Mouse (Mus musculus) splenic B cell, adult 2 months (primary cell): ENCODE data around the gene Peak1.

Experiments used
- DNase-seq: peaks from one replicate; pipeline ENCODE4 v3.0.0-alpha.2; 2011; ENCODE audit warnings: low read depth, low spot score
- H3K27me3 ChIP-seq: 2 replicates; pipeline ENCODE4 v1.6.1; 2012; ENCODE audit warnings: mild to moderate bottlenecking, low read length, moderate library complexity, mixed read lengths; ENCODE audit not compliant: control insufficient read depth, poor library complexity, insufficient read depth, severe bottlenecking
- H3K36me3 ChIP-seq: 2 replicates; pipeline ENCODE4 v1.6.1; 2012; ENCODE audit warnings: mild to moderate bottlenecking, low read length, moderate library complexity, mixed read lengths; ENCODE audit not compliant: control insufficient read depth, poor library complexity, insufficient read depth, severe bottlenecking

Gene Peak1

GRCm38 (mm10) chr9:56374401-56374800 is 43.5 kb downstream of the Peak1 start:
- no peak for DNase-seq
- no peaks in the 10 kb centered on the region for H3K27me3 ChIP-seq
- H3K36me3 ChIP-seq = no peaks in the 10 kb centered on the region

- DNase-seq = no peak
- no peaks in the 10 kb centered on the region for H3K27me3 ChIP-seq
- no peaks in the 10 kb centered on the region for H3K36me3 ChIP-seq
Observed at GRCm38 (mm10) chr9:56370710-56371109, 47.2 kb downstream of the Peak1 start.

- no peaks in the 10 kb centered on the region for H3K36me3 ChIP-seq
- H3K27me3 ChIP-seq = no peaks in the 10 kb centered on the region
- DNase-seq = no peak
Observed at GRCm38 (mm10) chr9:56368814-56369213, 49.1 kb downstream of the Peak1 start.

- no peaks in the 10 kb centered on the region for H3K36me3 ChIP-seq
- no peaks in the 10 kb centered on the region for H3K27me3 ChIP-seq
- DNase-seq = no peak
Observed at GRCm38 (mm10) chr9:56363306-56363705, 54.6 kb downstream of the Peak1 start.

- Histone ChIP-seq H3K36me3 (no peaks in the 10 kb centered on the region), H3K27me3 (no peaks in the 10 kb centered on the region)
- no peak for DNase-seq
Observed at GRCm38 (mm10) chr9:56359261-56359660, 58.6 kb downstream of the Peak1 start.

- Histone ChIP-seq H3K27me3 (no peaks in the 10 kb centered on the region), H3K36me3 (no peaks in the 10 kb centered on the region)
- DNase-seq = no peak
Observed at GRCm38 (mm10) chr9:56355186-56355585, 62.7 kb downstream of the Peak1 start.

GRCm38 (mm10) chr9:56346321-56346720 is 71.5 kb downstream of the Peak1 start:
- no peaks in the 10 kb centered on the region for H3K27me3 ChIP-seq
- no peak for DNase-seq
- H3K36me3 ChIP-seq = no peaks in the 10 kb centered on the region

GRCm38 (mm10) chr9:56339426-56340195 is 78.3 kb downstream of the Peak1 start:
- no peaks in the 10 kb centered on the region for H3K36me3 ChIP-seq
- DNase-seq = no peak
- no peaks in the 10 kb centered on the region for H3K27me3 ChIP-seq

GRCm38 (mm10) chr9:56334363-56334762 is 83.5 kb downstream of the Peak1 start:
- H3K36me3 ChIP-seq = no peaks in the 10 kb centered on the region
- DNase-seq = no peak

GRCm38 (mm10) chr9:56332774-56333173 is 85.1 kb downstream of the Peak1 start:
- Histone ChIP-seq H3K36me3 (no peaks in the 10 kb centered on the region), H3K27me3 (no peaks in the 10 kb centered on the region)
- DNase-seq = no peak

More at GRCm38 (mm10) chr9:56334363-56334762, 83.5 kb downstream of the Peak1 start:
- H3K27me3 ChIP-seq = no peaks in the 10 kb centered on the region

GRCm38 (mm10) chr9:56326511-56327005 is 91.3 kb downstream of the Peak1 start:
- DNase-seq = no peak
- Histone ChIP-seq H3K36me3 (no peaks in the 10 kb centered on the region), H3K27me3 (no peaks in the 10 kb centered on the region)

GRCm38 (mm10) chr9:56325725-56326124 is 92.1 kb downstream of the Peak1 start:
- Histone ChIP-seq H3K36me3 (no peaks in the 10 kb centered on the region), H3K27me3 (no peaks in the 10 kb centered on the region)
- no peak for DNase-seq

GRCm38 (mm10) chr9:56324576-56325355 is 93.1 kb downstream of the Peak1 start:
- H3K36me3 ChIP-seq = no peaks in the 10 kb centered on the region
- DNase-seq = no peak

GRCm38 (mm10) chr9:56321291-56321690 is 96.6 kb downstream of the Peak1 start:
- Histone ChIP-seq H3K36me3 (no peaks in the 10 kb centered on the region; the same call in 1 of the 2 replicates), H3K27me3 (no peaks in the 10 kb centered on the region)
- no peak for DNase-seq

More at GRCm38 (mm10) chr9:56324576-56325355, 93.1 kb downstream of the Peak1 start:
- H3K27me3 ChIP-seq = no peaks in the 10 kb centered on the region

GRCm38 (mm10) chr9:56314326-56314725 is 103.5 kb downstream of the Peak1 start:
- H3K27me3 ChIP-seq = no peaks in the 10 kb centered on the region
- DNase-seq = no peak
- no peaks in the 10 kb centered on the region; the same call in 1 of the 2 replicates for H3K36me3 ChIP-seq
